In genomic region chr16:38769529-38769928, GRCm38 (mm10) we compare ENCODE assay signal across 32 mouse cellular contexts. TPM values are rescaled to one million over a fixed set of nuclear protein-coding genes. Genes with fewer than 3 reads are reported as not detected.
"Had no signal": no experiment of that assay in that cellular context is flagged by ENCODE, and none has a peak within 500 bp of the region (broad histone marks: within the 10 kb centered on the region; RNA-seq: fewer than 3 reads in every experiment).

No protein-coding gene starts in this region.

- H3K4me1 ChIP-seq: liver, embryonic 13.5 days had no signal

- H3K27ac ChIP-seq: kidney, postnatal 0 days; limb, embryonic 10.5 days; limb, embryonic 13.5 days; liver, embryonic 13.5 days; macrophage; stomach, postnatal 0 days had no signal

- H3K9ac ChIP-seq: limb, embryonic 13.5 days; liver, embryonic 13.5 days; lung, embryonic 14.5 days had no signal

- DNase-seq: kidney, adult 2 months; kidney, postnatal 25 days; liver; liver, embryonic 13.5 days; lung, embryonic 14.5 days; midbrain, embryonic 14.5 days; right cerebral cortex, adult 18-20 months; right cerebral cortex, postnatal 14 days; right cerebral cortex, postnatal 4 days; spleen, adult 18-20 months; thymus, adult 2 months; thymus, postnatal 14 days; thymus, postnatal 4 days had no signal

- H3K27me3 ChIP-seq: limb, embryonic 13.5 days had no signal

- H3K4me2 ChIP-seq: limb, embryonic 13.5 days; liver, embryonic 13.5 days; lung, embryonic 14.5 days; midbrain, embryonic 11.5 days had no signal

- H3K4me3 ChIP-seq: limb, embryonic 10.5 days; limb, embryonic 13.5 days; liver, embryonic 13.5 days had no signal

- H3K9me3 ChIP-seq: limb, embryonic 10.5 days; limb, embryonic 13.5 days; liver, embryonic 13.5 days had no signal

- H3K36me3 ChIP-seq: liver, embryonic 13.5 days had no signal

- ATAC-seq: intestine, postnatal 0 days; lung, postnatal 0 days had no signal

RNA-seq across cellular contexts. Expression of gene Upk1b, which starts 30.6 kb away (rescaled TPM):
- total RNA-seq: megakaryocyte-erythroid progenitor cell, adult 5-6 weeks had no signal
- polyA plus RNA-seq: macrophage; neural tube, embryonic 14.5 days had no signal

RNA-seq across cellular contexts. Expression of gene 4930435E12Rik, which starts 59.0 kb away (rescaled TPM):
- total RNA-seq: layer of hippocampus, postnatal 14 days; left cerebral cortex, adult 8-10 months; left cerebral cortex, postnatal 25 days; megakaryocyte-erythroid progenitor cell, adult 5-6 weeks; midbrain, postnatal 0 days had no signal
- polyA plus RNA-seq: intestine, postnatal 0 days; kidney, adult 2 months; kidney, embryonic 14.5 days; kidney, postnatal 0 days; large intestine, adult 2 months; limb, embryonic 10.5 days; limb, embryonic 13.5 days; liver, embryonic 13.5 days; liver, embryonic 16.5 days; lung, embryonic 14.5 days; lung, postnatal 0 days; macrophage; midbrain, embryonic 11.5 days; midbrain, embryonic 14.5 days; midbrain, postnatal 0 days; neural tube, embryonic 11.5 days; neural tube, embryonic 14.5 days; stomach, embryonic 14.5 days; stomach, postnatal 0 days; thymus, adult 2 months had no signal
